Mouse (Mus musculus): Measurements from ENCODE around the gene Vipr1.
"Not testable (repeated sequence)": the region's sequence is repeated elsewhere in the genome, so short reads cannot be mapped to it uniquely, and the experiment has no call there.

Vipr1 gene

DNA sequence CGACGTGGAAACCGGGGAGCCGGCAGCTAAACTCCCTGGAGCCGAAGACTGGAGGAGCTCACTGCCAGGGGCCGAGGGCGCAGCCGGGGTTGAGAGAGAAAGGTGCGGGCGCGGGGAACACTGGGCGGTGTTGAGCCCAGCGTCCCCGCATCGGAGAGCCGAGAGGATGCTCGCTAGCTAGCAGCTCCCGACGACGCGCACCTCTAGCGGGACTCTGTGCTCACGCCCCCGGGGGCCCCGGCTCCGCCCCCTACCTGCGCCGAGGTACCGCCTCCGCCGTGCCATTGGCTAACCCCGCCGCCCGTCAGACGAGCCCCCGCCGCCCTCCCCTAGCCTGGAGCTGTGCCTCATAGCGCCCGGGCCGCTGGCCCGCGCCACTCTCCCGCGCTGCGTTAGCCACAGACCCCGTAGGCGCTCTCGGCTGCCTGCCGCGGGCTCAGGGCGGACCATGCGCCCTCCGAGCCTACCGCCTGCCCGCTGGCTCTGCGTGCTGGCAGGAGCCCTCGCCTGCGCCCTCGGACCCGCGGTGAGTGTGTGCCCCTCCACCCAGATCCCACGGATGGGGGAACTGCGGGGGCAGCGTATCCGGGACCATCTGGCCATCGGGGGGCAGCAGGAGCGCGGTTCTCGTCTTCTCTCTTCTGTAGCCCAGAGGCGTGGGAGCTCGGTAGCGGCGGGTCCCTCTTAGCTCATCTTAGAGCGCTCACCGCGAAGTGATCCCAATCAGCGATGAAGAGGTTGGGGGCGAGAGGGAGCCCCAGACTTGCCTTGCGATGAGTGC, at the start of gene Vipr1:
Gene Vipr1 (plus strand): TSS at position 316 of the 781 bp plus-strand sequence.
- DNase-seq, result peak; percentile 90

DNA sequence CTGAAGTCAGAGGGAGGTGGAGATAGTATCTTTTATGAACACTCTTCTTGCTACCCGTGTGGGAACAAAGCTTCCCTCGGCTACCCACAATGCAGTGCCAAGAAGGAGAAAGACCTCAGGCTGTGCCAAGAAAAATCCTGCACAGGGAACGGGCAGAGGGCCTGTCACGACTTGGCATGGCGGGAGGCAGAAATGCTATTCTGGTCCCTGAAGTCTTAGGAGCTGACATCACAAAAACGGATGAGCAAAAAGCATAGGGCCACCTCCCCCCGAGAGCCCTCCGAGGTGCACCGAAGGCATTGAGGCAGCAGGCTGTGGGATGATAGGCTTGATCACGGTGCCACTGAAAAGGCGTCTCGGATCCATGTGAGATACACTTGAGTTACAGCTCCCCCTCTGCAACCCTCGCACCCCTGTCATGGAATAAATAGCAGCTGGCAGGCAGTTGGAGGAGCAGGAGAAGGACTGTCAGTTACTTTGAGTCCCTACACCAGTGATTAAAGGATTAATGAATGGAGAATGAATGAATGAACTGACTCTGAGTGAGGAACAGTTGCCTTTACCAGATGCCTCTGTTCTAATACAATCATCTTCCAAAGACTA, 49.5 kb upstream of the Vipr1 start:
- no peak for DNase-seq

DNA sequence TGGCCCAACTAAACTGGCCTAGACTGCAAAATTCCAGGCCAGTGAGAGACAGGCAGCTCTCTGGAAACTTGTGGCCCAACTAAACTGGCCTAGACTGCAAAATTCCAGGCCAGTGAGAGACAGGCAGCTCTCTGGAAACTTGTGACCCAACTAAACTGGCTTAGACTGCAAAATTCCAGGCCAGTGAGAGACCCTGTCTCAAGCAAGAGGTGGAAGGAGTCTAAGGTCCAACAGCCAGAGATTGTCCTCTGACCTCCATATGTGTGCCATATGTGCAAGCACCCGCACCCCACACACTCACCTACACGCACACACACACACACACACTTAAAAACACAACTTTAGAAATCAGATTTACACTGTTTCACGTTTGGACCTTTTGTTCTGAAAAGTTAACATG, 48.7 kb upstream of the Vipr1 start:
- not testable (repeated sequence) for DNase-seq

DNA sequence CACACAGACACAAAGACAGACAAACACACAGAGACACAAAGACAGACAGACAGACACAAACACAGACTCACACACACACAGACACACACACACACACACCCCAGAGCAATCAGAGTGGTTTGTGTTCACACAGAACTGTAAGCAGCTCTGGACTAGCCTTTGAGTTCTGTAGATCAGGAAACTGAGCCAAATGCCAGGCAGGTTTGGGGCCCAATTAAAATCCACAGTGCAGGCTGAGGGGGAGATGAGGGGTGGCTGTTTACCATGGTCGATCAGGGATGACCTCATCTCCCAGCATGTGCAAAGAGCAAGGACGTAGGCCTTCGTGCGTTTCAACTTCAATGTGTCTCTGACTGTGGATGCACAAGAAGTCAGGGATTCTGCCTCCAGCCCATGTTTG, 47.7 kb upstream of the Vipr1 start:
- no peak for DNase-seq

DNA sequence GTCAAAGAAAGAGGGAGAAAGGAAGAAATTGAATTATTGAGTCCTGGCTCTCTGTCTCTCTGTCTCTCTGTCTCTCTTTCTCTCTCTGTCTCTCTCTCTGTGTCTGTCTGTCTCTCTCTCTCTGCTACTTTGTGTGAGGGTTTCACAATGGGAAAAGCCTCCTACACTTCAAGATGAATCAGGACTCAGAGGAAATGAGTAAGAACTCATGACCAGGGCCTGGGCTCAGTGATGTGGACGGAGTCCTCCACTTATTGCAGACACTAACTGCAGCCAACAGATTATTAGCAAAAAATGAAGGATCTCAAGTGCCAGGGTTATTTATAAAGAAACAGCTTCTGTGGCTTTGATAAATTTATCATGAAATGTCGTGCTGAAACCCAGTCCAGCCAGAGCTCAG, 44.4 kb upstream of the Vipr1 start:
- DNase-seq, result no peak

DNA sequence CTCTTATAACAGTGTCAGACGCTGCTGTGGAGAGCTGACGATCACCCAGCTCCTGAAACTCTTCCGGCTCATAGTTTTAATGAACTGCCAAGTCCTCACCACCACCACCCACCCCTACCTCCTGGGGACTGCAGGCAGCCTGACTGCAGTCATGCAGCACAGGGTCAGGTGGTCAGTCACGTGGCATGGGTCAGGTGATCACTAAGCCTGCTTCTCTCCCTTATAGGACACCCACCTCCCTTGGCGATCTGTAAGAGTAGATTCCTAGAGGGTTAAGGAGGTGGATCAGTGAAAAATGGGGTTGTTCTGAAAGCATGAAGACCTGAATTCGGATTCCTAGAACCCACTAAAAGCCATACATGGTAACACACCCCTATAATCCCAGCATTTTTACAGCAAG, 43.0 kb upstream of the Vipr1 start:
- no peak for DNase-seq

DNA sequence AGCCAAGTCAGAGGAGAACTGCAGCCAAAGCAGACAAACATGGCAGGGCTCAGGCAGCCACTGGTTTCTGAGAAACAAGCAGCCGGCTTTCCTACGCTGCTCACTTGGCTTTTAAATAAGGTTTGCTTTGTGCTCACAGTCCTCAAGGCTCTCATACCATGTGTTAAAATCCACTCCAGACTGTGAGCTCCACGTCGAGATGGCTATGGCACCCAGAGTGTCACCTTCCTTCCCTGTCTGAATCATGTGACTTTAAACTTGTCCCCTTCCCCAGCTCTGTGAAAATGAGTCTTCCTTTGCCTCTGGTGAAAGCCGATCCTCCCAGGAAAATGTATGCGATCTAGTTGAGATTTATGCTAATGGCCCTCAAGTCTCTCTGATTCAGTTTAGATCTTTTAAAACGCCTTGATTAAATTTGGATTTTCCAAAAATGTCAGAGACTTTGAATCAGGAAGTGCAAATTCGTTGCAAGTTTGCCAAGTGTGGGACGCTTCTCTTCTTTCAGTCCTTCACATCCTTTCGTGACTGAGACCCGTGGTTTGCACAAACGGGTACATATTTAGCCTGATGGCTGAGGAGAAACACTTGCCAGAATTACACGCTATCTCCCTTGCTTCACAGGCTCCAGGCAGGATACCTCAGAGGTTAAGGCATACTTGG, 42.2 kb upstream of the Vipr1 start:
- DNase-seq, result no peak

DNA sequence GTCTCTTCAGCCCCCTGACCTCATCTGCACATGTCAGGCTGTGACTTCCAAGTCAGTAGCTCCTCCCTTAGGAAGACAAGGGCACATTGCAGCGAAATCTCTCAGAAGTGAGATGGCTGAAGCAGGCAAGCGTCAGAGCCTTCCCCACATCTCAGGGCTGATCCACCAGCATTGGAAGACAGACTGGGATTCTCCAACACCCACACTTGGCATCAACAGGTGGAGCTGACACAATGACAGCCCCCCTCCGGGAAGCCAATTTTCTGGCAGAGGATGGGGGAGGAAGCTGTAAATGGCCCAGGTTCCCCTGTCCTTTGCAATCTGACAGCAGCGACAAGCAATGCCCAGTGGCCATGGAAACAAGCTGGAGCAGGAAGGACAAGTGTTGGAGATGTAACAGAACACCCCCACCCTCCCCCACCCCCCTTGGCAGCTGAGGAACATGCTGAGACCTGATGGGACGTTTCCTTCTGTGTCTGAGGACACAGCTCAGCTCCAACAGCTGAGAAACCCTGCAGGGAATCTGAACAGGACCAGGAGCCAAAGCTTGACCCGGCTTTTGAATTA, 41.6 kb upstream of the Vipr1 start:
- DNase-seq, result peak; percentile 12

DNA sequence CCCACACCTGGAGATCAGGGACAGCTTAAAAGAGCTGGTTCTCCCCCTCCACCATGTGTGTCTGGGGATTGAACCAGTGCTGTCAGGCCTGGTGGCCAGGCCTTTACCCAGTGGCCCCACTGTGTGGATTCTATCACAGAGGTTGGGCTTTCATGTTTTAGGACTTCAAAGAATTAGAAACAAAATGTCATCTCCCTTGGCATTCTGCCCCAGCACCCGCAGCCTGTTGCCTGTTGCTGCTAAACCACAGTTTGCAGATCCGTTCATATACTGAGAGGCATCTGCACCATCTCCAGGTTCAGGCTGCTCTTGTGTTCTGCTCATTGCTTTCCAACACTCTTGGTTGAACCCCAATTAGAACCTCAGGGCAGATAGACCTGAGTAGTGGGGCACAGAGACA, 40.1 kb upstream of the Vipr1 start:
- no peak for DNase-seq

DNA sequence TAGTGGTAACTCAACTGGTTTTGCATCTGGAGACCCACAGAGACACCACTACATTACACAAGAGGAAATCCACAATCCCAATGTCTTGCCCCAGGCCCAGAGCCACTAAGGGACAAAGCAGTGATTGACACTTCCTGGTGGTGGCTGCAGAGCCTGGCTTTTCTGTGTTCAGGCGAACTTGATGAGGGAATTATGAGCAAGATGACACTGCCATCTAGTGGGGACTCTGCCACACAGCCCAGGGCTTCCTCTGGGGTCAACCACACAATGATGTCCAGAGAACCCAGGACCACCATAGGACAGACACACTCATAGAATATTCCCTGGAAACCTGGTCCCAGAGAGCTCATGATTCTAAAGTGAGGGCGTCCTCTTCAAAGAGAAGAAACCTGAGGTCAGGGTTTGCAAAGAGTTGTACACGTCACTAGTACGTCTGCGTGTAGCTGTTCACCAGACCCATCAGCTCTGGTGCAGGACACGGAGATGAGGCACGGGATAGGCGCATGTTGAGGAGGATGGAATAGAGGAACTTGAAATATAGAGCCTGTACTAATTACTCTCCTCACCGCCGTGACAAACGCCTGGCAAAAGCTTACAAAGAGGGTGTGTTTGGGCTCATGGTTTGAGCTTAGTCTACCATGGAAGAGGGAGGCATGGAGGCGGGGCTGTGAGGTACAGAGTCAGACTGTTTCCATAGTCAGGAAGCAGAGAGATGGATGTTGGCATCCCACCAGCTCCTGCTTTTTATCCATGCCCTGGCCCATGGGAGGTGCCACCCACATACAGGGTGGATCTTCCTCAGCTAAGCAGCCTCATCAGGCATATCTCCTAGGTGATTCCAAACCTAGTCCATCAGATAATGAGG, 36.9 kb upstream of the Vipr1 start:
- DNase-seq, result peak; percentile 59

DNA sequence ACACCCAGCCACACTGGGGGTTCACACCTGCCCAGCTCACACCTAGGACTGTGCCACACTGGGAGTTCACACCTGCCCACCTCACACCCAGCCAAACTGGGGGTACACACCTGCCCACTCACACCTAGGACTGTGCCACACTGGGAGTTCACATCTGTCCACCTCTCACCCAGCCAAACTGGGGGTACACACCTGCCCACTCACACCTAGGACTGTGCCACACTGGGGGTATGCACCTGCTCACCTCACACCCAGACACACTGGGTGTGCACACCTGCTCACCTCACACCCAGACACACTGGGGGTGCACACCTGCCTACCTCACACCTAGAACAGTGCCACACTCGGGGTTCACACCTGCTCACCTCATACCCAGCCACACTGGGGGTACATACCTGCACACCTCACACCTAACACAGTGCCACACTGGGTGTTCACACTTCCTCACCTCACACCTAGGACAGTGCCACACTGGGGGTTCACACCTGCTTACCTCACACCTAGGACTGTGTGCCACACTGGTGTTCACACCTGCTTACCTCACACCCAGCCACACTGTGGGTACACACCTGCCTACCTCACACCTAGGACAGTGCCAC, 35.9 kb upstream of the Vipr1 start:
- no peak for DNase-seq

DNA sequence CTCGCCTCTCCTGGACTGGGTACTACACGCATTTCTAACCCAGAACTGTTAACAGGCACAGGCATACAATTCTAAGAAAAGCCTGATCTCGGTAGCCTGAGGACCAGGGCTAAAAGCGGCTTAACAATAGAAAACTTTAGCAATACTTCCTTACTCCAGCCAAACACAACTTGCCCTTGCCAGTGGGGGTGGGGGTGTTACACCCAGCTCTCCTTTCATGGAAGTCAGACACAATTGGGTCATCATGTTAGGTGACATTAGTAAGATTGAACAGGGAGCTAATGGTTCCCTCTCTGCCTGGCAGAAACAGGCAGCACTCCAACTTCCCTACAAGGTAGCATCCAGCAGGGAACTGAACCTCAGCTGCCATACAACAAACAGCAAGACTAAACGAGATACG, 33.1 kb upstream of the Vipr1 start:
- no peak for DNase-seq

DNA sequence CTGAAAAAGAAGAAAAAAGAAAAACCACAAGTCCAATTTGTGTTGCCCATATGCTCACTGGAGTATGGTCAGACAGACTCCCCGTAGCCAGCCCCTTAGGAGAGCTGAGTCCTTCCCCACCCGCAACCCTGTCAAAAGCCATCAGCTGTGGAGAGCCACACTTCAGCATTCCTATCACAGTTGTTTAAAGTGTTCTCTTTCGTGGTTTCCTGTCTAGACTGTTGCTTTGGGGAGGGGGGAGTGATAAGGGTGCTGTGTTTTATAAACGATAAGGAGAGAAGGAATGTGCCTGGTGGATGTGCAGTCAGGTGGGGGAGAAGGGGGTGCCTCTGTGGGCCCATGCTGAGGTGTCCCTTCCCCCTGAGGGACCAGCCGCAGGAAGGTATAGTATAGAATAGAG, 29.3 kb upstream of the Vipr1 start:
- DNase-seq, result no peak

DNA sequence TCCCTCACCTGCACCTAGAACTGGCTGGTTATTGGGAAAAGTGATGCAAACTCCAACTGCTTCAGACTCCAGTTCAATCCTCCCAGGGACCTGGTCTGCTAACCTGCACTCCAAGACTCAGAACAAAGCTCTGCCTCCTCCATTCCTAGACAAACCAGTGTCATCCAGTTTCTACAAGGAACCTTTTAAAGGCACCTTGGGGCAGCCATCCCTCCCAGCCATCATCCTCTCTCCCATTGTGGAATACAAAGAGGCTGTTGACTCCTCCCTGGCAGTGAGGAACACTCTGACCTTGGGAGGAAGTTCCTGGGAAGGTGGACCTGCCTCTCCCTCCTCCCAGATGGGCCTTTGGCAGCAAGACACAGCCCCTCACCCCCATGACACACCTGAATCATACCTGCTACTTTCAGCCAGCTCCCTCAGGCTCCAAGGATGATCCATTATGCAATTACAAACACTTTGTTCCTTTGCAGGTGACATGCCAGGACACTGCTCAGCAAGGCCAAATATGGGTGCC, 28.2 kb upstream of the Vipr1 start:
- no peak for DNase-seq

DNA sequence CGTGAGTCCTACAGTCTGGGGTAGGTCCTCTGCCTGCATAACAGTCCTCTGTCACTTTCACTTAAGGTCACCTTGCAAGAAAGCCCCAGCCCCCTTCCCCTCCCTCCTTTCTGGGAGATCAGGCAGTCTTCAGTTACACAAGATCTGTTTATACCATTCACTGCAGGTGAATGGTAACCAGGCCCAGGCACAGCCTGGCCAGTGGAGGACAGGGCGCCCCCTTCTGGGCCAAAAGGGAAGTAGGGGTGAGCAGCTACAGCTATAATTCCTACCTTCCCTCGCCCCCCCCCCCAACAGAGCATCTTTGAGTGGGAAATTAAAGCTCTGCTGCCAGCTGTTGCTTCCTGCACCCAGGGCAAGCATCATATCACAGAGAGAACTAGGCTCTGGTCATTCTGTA, 26.0 kb upstream of the Vipr1 start:
- no peak for DNase-seq

DNA sequence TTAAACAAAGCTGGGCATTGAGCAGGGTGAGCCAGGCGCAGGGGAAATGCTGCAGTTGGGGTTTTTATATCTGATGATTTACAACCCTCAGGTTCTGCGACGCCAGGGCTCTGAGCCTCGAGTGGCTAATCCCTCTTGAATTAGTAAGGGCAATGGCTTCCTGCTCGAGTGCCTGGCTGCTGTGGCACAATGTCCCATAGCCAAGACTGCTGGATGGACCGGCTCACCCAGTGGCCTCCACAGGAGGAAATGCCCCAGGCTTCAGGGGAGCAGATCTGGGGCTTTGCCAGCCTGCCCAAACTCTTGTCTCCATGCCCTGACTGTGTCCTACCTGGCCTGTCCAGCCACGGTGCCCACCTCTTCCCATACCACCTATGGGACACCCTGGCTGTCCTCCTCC, 23.1 kb upstream of the Vipr1 start:
- no peak for DNase-seq

DNA sequence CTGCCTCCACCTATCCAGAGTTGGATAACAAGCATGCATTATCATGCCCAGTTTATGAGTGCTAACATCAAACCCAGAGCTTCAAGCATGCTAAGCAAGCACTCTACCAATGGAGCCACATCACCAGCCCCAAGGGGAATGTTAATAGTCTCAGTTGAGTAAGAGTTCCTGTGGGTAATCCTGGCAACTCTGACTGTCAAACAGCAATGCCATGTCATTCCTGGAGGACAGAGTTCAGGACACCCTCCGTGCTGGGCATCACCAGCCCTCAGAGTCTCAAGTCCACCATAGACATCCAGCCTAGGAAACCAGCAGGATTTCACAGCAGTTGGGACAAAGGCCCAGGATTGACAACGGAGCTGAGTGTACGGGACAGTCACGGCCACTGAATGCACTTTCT, 19.3 kb upstream of the Vipr1 start:
- DNase-seq, result no peak

DNA sequence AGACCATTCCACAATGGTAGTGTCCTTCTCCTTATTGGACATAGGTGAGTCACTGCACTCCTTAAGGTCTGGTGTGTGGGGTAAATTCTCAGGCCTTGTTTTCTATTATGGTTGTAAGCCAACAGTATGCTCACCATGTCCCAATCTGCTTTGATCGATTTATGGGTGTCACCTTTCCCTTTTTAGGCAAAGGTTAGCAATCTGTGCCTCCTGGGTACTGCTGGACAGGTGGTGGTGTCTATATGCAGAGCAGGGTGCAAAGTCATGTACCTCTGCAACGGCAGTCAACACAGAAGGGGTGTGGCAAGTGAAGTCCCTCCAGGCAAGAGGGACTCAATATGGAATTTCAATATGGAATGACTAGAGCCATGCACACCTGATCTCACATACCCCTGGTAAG, 17.6 kb upstream of the Vipr1 start:
- no peak for DNase-seq

DNA sequence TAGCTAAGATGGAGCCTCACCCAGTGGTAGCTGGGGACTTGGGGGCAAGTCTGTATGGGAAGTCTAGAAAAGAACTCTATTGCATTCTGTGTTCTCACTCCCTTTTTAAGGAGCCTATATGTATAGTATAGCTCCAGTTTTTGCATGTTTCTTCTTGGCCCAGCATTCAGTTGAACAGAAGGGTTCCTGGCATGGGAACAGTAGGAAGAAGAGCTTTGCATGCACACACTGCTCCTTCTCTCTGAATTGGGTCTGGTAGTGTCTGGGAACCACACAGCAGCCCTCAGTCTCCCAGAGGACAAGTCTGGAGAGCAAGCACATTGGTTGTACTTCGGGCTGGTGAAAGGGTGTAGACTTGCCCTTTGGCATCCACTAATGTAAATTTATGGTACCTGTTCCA, 11.9 kb upstream of the Vipr1 start:
- no peak for DNase-seq

DNA sequence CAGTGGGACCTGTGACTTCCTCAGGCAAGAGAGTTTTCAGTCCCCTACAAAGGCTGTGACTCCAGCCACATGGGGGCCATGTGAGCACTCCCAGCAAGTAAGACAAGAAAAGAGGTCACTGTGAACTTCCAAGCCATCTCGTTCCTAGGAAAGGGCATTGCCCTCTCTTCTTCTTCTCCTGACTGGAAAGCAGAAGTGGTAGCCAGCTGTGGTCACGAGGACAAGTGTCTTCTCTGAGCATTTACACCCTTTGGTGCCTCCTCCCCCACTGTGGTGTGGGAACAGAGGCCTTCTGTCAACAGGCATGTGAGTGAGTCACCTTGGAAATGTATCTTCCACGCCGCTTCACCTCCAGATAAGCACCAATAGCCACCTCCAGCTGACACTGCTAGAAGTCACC, 10.6 kb upstream of the Vipr1 start:
- DNase-seq, result no peak

DNA sequence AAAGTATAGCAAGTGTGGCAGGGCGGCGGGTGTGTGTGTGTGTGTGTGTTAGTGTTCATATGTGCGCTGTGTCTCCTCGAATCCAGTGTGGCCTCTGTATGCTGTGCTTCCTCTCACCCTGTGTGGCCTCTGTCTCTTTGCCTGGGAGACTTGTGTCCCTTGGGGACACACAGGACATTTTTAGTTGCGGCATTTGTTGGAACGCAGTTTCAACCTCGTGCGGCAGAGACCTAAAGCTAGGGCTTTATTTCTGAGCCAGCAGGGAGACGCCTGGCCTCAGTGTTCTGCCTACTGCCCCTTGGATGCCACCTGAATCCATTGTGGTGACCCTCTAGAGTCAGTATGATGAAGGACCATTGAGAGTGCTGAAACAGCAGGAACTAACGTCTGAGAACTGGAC, 9.6 kb upstream of the Vipr1 start:
- DNase-seq, result no peak

DNA sequence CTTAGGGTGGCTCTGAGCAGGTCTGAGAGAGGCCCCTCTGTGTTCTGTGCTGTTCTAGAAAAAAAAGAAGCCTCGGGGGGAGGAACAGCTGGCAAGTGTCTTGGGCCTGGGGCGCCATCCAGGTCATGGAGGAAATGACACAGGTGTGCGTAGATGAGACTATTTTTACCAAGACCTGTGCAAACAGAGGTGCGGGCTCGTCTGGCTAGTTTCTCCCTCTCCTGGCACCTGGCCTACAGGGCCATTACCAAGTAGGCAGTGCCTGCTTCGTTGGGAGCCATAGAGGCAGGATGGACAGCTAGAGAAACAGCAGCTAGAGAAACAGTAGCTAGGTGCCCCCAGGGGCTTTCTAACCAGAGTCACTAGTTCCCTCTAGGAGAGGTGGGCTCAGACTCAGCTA, 9.2 kb upstream of the Vipr1 start:
- no peak for DNase-seq

Measured in cerebellum, adult 9-11 months (tissue).